Mouse (Mus musculus): ENCODE data around the gene 9330182L06Rik.

DNA sequence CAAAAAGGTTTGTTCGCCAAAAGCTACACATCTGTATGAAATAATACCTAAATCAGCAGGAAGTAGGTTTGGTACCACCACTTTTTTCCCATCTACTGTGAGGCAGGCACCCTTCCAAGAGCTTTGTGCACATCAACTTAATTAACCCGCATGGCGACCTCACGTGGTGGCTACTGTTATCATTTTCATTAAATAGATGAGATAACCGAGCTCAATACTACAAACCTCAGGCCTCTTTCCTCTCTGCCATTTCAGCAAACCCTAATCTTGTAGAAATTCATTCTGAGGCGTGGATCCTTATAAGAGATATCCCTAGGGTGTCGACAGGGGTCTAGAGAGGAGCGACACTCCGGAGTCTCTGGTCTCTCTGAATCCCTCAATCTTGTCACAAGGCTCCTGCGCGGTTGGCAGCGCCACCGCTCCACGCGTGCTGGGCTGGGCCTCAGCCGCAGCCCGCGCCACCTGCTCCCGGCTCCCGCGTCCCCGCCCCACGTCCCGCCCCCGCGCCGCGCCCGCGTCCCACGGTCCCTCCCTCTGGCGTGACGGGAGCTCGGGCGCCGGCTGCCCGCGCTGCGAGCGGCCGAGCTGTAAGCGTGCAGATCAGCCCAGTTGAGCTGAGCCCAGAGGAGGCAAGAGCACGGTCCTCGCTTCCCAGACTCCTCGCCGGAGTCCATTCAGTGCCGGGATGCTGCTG lies at the start of gene 9330182L06Rik:
- TF ChIP-seq POLR2A (IDR thresholded peaks at IDR 0.05; ENCODE audit: borderline replicate concordance, control insufficient read depth, low read depth, low read length): no peak
- no peak for TF ChIP-seq CTCF (IDR thresholded peaks at IDR 0.05; ENCODE audit: control insufficient read depth, insufficient read depth, low read length)
